Mouse (Mus musculus): ENCODE results near the gene Hyls1.
"Not testable (repeated sequence)": the region's sequence is repeated elsewhere in the genome, so short reads cannot be mapped to it uniquely, and the experiment has no call there.

The Hyls1 gene

GRCm38 (mm10) chr9:35569571-35570534 is at the start of gene Hyls1, which contains the start of gene Pate2:
Gene Hyls1, minus strand, starts transcription at chr9:35570398.
Gene Pate2, plus strand, starts transcription at chr9:35570284.
- peak; percentile 93 to 96 for DNase-seq

DNA sequence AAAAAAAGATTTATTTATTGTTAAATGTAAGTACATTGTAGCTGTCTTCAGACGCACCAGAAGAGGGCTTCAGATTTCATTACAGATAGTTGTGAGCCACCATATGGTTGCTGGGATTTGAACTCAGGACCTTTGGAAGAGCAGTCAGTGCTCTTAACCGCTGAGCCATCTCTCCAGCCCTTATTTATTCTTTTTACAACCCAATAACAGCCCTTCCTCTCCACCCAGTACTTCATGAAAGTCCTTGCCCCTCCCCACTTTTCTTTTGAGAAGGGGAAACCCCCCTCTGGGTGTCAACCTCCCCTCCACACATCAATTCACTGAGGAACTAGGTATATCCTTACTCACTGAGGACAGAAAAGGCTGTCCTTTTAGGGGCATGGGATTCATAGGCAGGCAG is 46.6 kb upstream of the Hyls1 start:
- not testable (repeated sequence) for DNase-seq

- no peak for DNase-seq
These were observed 43.8 kb upstream of the Hyls1 start for GRCm38 (mm10) chr9:35614005-35614404.

GRCm38 (mm10) chr9:35611841-35612240 is 41.6 kb upstream of the Hyls1 start, which contains the start of gene Pate4:
Gene Pate4, minus strand, starts transcription at chr9:35611941.
- no peak for DNase-seq

- no peak for DNase-seq
These were observed 37.6 kb upstream of the Hyls1 start for GRCm38 (mm10) chr9:35607647-35608405.

DNA sequence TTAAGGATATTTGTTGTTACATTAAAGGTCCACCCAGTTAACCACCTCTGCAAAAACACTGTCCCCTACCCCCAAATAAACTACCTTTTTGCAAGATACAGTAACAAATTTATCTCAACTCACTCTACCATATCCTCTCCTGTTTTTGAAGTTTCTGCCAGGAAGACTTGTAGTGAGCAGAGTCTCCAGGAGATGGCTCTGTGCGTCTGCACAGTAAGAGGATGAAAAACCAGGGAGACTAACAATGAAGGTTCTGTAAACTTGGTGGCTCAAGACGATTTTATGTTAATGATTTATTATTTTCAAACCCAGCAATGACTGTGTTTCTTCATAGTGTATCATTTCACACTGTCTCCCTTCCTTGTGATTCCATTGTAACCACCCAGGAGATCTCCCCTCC is 22.7 kb upstream of the Hyls1 start:
- no peak for DNase-seq

DNA sequence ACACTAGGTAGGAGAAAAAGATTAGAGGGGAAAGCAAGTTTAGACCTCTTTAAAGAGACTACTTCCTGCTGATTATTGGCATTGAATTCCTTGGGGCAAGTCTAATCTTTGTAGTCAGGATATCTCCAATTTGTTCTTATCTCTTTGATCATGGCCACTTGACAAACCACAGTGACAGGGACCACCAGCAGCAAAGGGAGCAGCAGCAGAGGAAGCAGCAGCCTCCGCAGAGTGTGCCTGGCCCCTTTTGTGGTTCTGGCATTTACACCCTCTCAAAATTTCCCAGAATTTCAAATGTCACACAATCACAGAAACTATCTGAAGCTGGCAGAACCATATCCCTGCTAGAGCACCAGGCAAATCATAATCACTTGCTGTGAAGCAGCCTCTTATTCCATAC is 17.5 kb upstream of the Hyls1 start:
- DNase-seq: no peak

GRCm38 (mm10) chr9:35574416-35574815 is 4.2 kb upstream of the Hyls1 start:
- no peak for DNase-seq

DNA sequence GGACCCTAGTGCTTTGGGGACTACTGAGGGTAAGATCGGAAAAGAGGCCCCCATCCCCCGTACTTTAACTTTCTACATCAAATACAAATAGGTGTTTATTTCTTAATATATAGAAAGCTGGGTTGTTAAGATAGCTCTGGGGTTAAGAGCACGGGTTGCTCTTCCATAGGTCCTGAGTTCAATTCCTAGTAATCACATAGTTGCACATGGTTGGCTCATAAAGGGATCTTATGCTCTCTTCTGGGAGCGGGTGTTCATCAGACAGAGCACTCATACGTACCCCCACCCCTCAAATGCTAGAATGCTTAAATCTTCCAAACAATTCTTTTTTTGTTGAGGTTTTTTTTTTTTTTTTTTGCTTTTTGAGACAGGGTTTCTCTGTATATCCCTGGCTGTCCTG is 465 bp upstream of the Hyls1 start:
- no peak for DNase-seq

DNA sequence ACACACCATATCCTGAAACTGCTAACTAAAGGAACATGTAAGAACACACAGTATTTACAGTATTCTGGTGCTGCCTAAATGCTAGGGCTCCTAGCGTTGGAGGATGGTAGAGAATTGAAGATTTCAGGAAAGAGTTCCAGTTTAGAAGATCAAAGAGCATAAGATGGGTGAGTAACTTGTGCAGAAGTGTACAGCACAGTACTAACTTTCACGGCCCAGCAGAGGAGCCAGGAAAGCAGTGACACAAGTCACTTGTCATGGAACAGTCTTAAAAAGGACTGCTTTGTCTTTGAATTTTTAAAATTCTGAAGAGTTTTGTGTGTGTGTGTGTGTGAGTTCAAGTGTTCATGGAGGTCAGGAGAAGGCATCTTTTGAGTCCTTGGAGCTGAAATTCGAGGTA is 2.2 kb downstream of the Hyls1 start:
- no peak for DNase-seq

GRCm38 (mm10) chr9:35564536-35565240 is 5.5 kb downstream of the Hyls1 start:
- DNase-seq: no peak

DNA sequence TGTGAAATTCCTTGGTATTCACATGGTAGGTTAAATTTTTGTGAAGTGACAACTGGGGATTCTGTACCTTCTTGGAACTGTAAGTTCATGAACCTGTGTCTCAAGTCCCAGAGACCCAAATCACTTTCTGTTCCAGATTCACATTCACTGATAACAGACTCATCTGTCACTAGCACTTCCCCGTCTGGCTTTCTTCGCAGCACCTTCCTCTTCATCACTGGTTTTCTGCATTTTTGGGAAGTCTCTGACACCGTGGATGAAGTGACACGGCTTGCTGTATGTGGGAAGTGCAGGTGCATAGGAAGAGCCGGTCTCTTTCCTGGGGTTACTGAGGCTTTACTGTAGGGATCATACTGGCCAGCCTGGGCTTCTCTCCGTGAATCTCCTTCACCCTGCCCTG is 8.6 kb downstream of the Hyls1 start:
- DNase-seq: no peak

GRCm38 (mm10) chr9:35561076-35561475 is 9.1 kb downstream of the Hyls1 start:
- no peak for DNase-seq

DNA sequence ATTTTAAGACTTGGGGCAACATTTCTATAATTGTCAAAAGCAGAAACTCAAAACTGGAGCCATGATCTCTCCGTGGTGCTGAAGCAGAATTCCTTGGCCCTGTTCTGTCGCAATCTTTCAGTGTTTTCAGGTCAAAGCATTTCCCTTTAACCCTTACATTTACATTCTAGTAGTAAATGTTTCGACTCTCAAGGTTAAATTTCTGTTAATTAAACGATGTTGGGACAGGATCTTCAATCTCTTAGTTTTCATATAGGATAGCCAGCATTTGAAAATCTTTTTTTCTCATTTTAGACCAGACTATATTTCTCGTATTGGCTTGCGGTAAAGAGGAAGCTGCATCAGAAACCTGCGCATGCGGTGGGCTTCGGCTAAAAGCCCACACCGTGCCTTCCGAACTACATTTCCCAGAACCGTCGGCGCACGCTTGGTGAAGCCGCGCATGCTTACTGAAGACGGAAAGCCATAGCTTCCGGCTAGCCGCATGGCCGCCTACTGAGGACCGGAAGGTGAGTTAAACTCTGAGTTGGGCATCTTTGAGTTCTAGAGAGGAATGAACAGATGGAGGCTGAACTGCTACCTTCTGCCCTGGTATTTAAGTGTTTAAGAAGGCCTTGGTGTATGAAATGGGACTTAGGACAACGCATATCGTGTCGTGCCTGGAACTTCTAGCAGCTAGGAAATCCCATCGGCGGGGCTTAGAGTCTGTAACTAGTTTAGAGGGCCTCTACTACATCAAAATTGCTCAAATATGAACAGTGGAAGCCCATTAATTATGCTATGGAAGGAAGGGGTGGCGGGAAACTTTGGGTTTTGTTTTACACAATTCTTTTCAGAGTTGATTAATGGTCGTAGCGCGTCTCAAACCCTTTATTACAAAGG is 10.9 kb downstream of the Hyls1 start:
- peak; percentile 86 to 88 for DNase-seq

DNA sequence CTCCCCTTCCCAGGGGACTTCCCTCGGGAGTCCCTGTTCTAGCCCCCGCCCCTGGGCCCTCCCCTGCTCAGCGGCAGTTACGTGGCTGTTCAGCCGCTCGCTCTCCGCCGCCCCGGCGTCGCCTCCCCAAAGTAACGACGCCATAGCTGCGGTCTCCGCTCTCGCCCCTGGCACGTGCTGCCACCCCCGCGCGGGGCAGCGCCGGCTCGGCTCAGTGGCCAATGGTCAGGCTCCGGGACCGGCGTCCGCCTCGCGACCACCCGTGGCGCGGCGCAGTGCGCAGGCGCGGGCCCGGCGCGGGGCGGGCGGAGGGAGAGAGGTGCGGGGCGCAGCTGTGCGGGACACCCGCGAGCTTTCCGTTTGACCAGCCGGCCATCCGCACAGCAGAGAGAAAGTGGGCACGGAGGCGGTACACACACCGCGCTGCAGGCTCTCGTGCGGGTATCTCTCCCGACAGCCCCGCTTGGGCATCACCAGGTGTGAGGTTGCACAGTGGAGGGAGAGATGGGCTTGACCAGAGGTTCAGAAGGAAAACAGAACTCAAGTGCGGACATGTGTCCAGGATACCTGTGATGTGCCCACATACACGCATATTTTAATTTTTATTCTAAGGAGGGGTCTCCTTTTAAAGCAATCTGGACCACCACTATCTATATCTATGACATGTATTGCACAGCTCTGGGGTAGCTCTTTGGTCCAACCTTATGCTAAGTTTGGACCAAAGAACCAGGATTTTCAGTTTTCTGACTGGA is 11.8 kb downstream of the Hyls1 start, which contains the start of the genes Ddx25 and Pus3:
Gene Ddx25, minus strand, starts transcription at position 272 of the 752 bp plus-strand sequence.
Gene Pus3, plus strand, starts transcription at position 339 of the 752 bp plus-strand sequence.
- peak; percentile 83 to 94 for DNase-seq

GRCm38 (mm10) chr9:35556494-35557102 is 13.6 kb downstream of the Hyls1 start:
- no peak for DNase-seq

DNA sequence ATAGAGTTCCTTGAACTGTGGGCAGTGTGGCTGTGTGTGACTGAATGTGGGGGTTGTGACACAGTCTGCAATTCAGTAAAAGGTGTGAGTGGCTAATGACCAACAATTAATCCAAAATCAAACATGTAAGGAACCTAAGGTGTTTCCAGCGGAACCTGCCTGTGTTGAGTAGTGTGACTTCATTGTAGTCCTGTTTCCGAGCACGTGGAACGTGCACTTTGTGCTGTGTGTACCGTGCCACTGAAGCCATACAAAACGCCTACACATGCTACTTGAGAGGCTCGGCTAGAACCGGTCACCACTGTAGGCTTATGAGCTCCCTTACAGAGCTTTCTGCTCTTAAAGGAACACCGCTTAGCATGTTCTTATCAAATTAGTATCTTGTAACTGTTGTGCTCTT is 21.7 kb downstream of the Hyls1 start:
- DNase-seq: no peak

- DNase-seq: no peak
These were observed 23.5 kb downstream of the Hyls1 start for GRCm38 (mm10) chr9:35546745-35547144.

DNA sequence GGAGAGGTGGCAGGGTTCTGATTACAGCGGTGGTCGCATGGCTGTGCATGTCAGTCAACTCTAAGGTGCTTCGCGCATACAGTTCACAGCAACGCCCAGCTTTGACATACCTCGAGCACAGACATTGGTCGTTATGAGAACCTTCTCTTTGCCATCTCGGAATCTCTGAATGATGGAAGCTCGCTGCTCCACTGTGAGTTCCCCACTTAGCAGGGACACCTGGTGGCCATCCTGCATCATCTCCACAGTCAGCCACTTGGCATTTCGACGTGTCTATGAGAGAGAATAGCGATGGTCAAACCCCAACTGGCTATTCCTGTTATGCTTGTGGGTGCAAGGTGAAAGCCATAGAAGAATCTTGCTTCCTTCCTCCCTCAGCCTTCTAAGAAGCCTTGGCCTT is 24.5 kb downstream of the Hyls1 start:
- no peak for DNase-seq

- no peak for DNase-seq
These were observed 25.5 kb downstream of the Hyls1 start for GRCm38 (mm10) chr9:35544666-35545065.
